Mouse (Mus musculus) fat pad, adult 2 months (tissue): ENCODE data around the gene Entpd2.

ENCODE experiments used
- DNase-seq: peaks from one replicate; pipeline ENCODE4 v3.0.0-alpha.2; 2011; ENCODE audit warnings: low read depth, low spot score; ENCODE audit errors: extremely low read depth

The Entpd2 gene

GRCm38 (mm10) chr2:25429435-25430180, 33.9 kb downstream of the Entpd2 start:
- DNase-seq, result no peak

GRCm38 (mm10) chr2:25430395-25431233, 34.9 kb downstream of the Entpd2 start:
- no peak for DNase-seq

GRCm38 (mm10) chr2:25431308-25431855, 35.7 kb downstream of the Entpd2 start:
- DNase-seq, result no peak

GRCm38 (mm10) chr2:25432326-25433098, 36.8 kb downstream of the Entpd2 start:
- no peak for DNase-seq

GRCm38 (mm10) chr2:25433101-25433500, 37.4 kb downstream of the Entpd2 start:
- DNase-seq, result no peak

GRCm38 (mm10) chr2:25434292-25434691, 38.6 kb downstream of the Entpd2 start:
- no peak for DNase-seq

GRCm38 (mm10) chr2:25436286-25436820, 40.7 kb downstream of the Entpd2 start:
- DNase-seq, result no peak

GRCm38 (mm10) chr2:25441067-25441466, 45.4 kb downstream of the Entpd2 start:
- no peak for DNase-seq

- DNase-seq, result no peak
Observed at GRCm38 (mm10) chr2:25442682-25443081, 47.0 kb downstream of the Entpd2 start.
